Mouse (Mus musculus): ENCODE data around the gene 2010111I01Rik. TPM values are rescaled to one million over a fixed set of nuclear protein-coding genes. Genes with fewer than 3 reads are reported as not detected.
A peak's percentile ranks its signal among the peaks of the same experiment; 100 is the strongest.

The 2010111I01Rik gene
- polyA plus RNA-seq, 1 experiment from 2014 or later: 250 TPM

GRCm38 (mm10) chr13:63319814-63320213 is 355.1 kb downstream of the 2010111I01Rik start:
- H3K4me3 ChIP-seq: no peak overlapping the region
- no peak for ATAC-seq (ENCODE audit: low FRiP score, low read depth)
- H3K4me2 ChIP-seq (replicated peaks): no peak overlapping the region
- H3K4me1 ChIP-seq: peaks cover 50% of the 10 kb centered on the region
- 94% methylated on average over 7 of the region's 7 CpGs for WGBS
- no peaks in the 10 kb centered on the region for H3K27me3 ChIP-seq
- H3K27ac ChIP-seq: no peak overlapping the region
- no peaks in the 10 kb centered on the region for H3K36me3 ChIP-seq
- no peaks in the 10 kb centered on the region for H3K9me3 ChIP-seq
- H3K9ac ChIP-seq: no peak overlapping the region

DNA sequence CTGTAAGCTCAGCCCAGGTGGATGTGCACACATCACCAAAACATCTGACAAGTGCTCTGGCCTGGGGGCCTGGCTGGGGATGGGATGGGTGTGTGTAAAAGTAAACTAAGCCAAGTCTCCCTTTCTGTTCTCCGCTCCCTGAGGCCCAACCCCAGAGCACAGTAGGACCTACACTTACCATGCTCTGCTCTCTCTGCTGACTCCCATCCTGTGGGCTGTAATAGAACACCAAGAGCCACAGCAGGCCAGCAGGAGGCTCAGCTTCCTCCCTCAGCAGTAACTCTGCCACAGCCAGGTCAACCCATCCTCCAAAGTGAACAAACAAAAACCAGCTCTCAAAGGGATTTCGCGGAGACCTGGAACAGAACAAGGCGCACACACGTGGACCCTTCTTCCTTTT is 357.0 kb downstream of the 2010111I01Rik start:
- peaks cover 60% of the 10 kb centered on the region for H3K4me1 ChIP-seq
- no peak overlapping the region for H3K9ac ChIP-seq
- H3K4me2 ChIP-seq (replicated peaks): no peak overlapping the region
- H3K4me3 ChIP-seq: no peak overlapping the region
- H3K9me3 ChIP-seq: no peaks in the 10 kb centered on the region
- H3K27ac ChIP-seq: no peak overlapping the region
- no peaks in the 10 kb centered on the region for H3K27me3 ChIP-seq
- no peak; the same call in 1 of the 2 replicates for ATAC-seq (ENCODE audit: low FRiP score, low read depth)
- 76% methylated on average over 5 of the region's 5 CpGs for WGBS
- H3K36me3 ChIP-seq: no peaks in the 10 kb centered on the region

DNA sequence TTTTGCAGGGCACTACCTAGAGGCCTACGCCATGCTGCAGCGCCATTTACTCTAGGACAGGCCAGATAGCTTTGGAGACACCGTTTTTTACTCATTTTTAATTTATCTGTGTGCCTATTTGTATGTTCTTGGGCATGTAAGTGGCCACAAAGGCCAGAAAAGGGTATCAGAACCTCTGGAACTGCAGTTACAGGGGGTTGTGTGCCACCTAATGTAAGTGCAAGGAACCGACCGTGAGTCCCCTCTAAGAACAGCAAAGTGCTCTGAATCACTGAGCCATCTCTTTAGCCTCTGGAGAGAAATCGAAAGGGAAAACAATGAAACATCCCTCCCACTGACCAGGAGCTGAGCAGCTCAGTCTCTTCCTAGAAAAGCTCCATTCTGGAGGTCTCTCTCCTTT is 358.1 kb downstream of the 2010111I01Rik start:
- no peak for ATAC-seq (ENCODE audit: low FRiP score, low read depth)
- H3K9ac ChIP-seq: no peak overlapping the region; the same call in 1 of the 2 replicates
- H3K27ac ChIP-seq: no peak overlapping the region
- H3K4me3 ChIP-seq: no peak overlapping the region
- H3K4me2 ChIP-seq (replicated peaks): no peak overlapping the region
- WGBS: 92% methylated on average over 6 of the region's 6 CpGs
- H3K36me3 ChIP-seq: no peaks in the 10 kb centered on the region
- no peaks in the 10 kb centered on the region for H3K9me3 ChIP-seq
- H3K27me3 ChIP-seq: no peaks in the 10 kb centered on the region
- peaks cover 49% of the 10 kb centered on the region for H3K4me1 ChIP-seq

GRCm38 (mm10) chr13:63323286-63324075 is 358.8 kb downstream of the 2010111I01Rik start:
- H3K4me1 ChIP-seq: peaks cover 47% of the 10 kb centered on the region
- H3K36me3 ChIP-seq: no peaks in the 10 kb centered on the region
- no peaks in the 10 kb centered on the region for H3K27me3 ChIP-seq
- 71% methylated on average over 9 of the region's 9 CpGs for WGBS
- H3K9me3 ChIP-seq: no peaks in the 10 kb centered on the region
- peak overlapping the region; percentile 84 for H3K27ac ChIP-seq
- H3K4me2 ChIP-seq (replicated peaks): no peak overlapping the region
- ATAC-seq (ENCODE audit: low FRiP score, low read depth): no peak
- no peak overlapping the region for H3K4me3 ChIP-seq
- no peak overlapping the region for H3K9ac ChIP-seq

GRCm38 (mm10) chr13:63324311-63324710 is 359.6 kb downstream of the 2010111I01Rik start:
- Histone ChIP-seq H3K9me3 (no peaks in the 10 kb centered on the region), H3K27me3 (no peaks in the 10 kb centered on the region), H3K4me2 (replicated peaks) (no peak overlapping the region), H3K9ac (no peak overlapping the region), H3K27ac (peak overlapping the region; percentile 84), H3K4me3 (no peak overlapping the region), H3K4me1 (peaks cover 49% of the 10 kb centered on the region), H3K36me3 (no peaks in the 10 kb centered on the region)
- WGBS: 58% methylated on average over 3 of the region's 3 CpGs
- ATAC-seq (ENCODE audit: low FRiP score, low read depth): no peak

GRCm38 (mm10) chr13:63324978-63325848 is 360.5 kb downstream of the 2010111I01Rik start:
- Histone ChIP-seq H3K4me3 (no peak overlapping the region), H3K9ac (no peak overlapping the region), H3K36me3 (no peaks in the 10 kb centered on the region), H3K9me3 (no peaks in the 10 kb centered on the region), H3K27ac (peak overlapping the region; percentile 84), H3K4me2 (replicated peaks) (no peak overlapping the region), H3K27me3 (no peaks in the 10 kb centered on the region), H3K4me1 (peaks cover 57% of the 10 kb centered on the region)
- ATAC-seq (ENCODE audit: low FRiP score, low read depth): no peak
- WGBS: 73% methylated on average over 10 of the region's 10 CpGs

- Histone ChIP-seq H3K27ac (no peak overlapping the region), H3K9ac (no peak overlapping the region), H3K4me2 (replicated peaks) (no peak overlapping the region), H3K27me3 (no peaks in the 10 kb centered on the region), H3K36me3 (no peaks in the 10 kb centered on the region), H3K4me1 (peaks cover 64% of the 10 kb centered on the region), H3K9me3 (no peaks in the 10 kb centered on the region), H3K4me3 (no peak overlapping the region)
- WGBS: 84% methylated on average over 2 of the region's 2 CpGs
- ATAC-seq (ENCODE audit: low FRiP score, low read depth): no peak
Observed at GRCm38 (mm10) chr13:63326015-63326414, 361.3 kb downstream of the 2010111I01Rik start.

GRCm38 (mm10) chr13:63330236-63330860 is 365.7 kb downstream of the 2010111I01Rik start:
- Histone ChIP-seq H3K27me3 (no peaks in the 10 kb centered on the region), H3K27ac (peak overlapping the region; percentile 91), H3K4me3 (no peak overlapping the region), H3K4me2 (replicated peaks) (peak overlapping the region; percentile 37; the same call in 1 of the 2 replicates), H3K9ac (no peak overlapping the region), H3K4me1 (peaks cover 71% of the 10 kb centered on the region), H3K9me3 (no peaks in the 10 kb centered on the region), H3K36me3 (no peaks in the 10 kb centered on the region)
- peak; percentile 64 for ATAC-seq (ENCODE audit: low FRiP score, low read depth)
- 26% methylated on average over 9 of the region's 9 CpGs for WGBS

GRCm38 (mm10) chr13:63331379-63331778 is 366.7 kb downstream of the 2010111I01Rik start:
- no peak for ATAC-seq (ENCODE audit: low FRiP score, low read depth)
- Histone ChIP-seq H3K27ac (peak overlapping the region; percentile 91; the same call in 1 of the 2 replicates), H3K4me2 (replicated peaks) (no peak overlapping the region), H3K36me3 (no peaks in the 10 kb centered on the region), H3K9me3 (no peaks in the 10 kb centered on the region), H3K4me1 (peaks cover 76% of the 10 kb centered on the region), H3K4me3 (no peak overlapping the region), H3K9ac (no peak overlapping the region), H3K27me3 (no peaks in the 10 kb centered on the region)
- WGBS: 36% methylated on average over 4 of the region's 4 CpGs

GRCm38 (mm10) chr13:63332576-63333300 is 368.0 kb downstream of the 2010111I01Rik start:
- ATAC-seq (ENCODE audit: low FRiP score, low read depth): no peak
- WGBS: 24% methylated on average over 4 of the region's 4 CpGs
- H3K27me3 ChIP-seq: no peaks in the 10 kb centered on the region
- no peak overlapping the region for H3K4me3 ChIP-seq
- peak overlapping the region; percentile 40 for H3K27ac ChIP-seq
- no peaks in the 10 kb centered on the region for H3K36me3 ChIP-seq
- no peaks in the 10 kb centered on the region for H3K9me3 ChIP-seq
- H3K9ac ChIP-seq: no peak overlapping the region
- H3K4me2 ChIP-seq (replicated peaks): no peak overlapping the region; the same call in 1 of the 2 replicates
- peaks cover 81% of the 10 kb centered on the region for H3K4me1 ChIP-seq

- no peak overlapping the region for H3K9ac ChIP-seq
- peak overlapping the region; percentile 61; the same call in 1 of the 2 replicates for H3K27ac ChIP-seq
- no peaks in the 10 kb centered on the region for H3K27me3 ChIP-seq
- no peaks in the 10 kb centered on the region for H3K9me3 ChIP-seq
- no peak for ATAC-seq (ENCODE audit: low FRiP score, low read depth)
- no peaks in the 10 kb centered on the region; the same call in 1 of the 2 replicates for H3K36me3 ChIP-seq
- H3K4me3 ChIP-seq: no peak overlapping the region
- 45% methylated on average over 4 of the region's 4 CpGs for WGBS
- no peak overlapping the region for H3K4me2 ChIP-seq (replicated peaks)
- H3K4me1 ChIP-seq: peaks cover 56% of the 10 kb centered on the region
Observed at GRCm38 (mm10) chr13:63335421-63336134, 370.9 kb downstream of the 2010111I01Rik start.

Data from limb, embryonic 13.5 days (tissue).